Mouse (Mus musculus): ENCODE data around the gene Rab19. TPM values are rescaled to one million over a fixed set of nuclear protein-coding genes. Genes with fewer than 3 reads are reported as not detected.

The Rab19 gene
- polyA plus RNA-seq (2015; fragmentation: Nextera tagmentation; extraction: Ambion mirVana): 5.1 and 5.4 TPM in 2 replicates

DNA sequence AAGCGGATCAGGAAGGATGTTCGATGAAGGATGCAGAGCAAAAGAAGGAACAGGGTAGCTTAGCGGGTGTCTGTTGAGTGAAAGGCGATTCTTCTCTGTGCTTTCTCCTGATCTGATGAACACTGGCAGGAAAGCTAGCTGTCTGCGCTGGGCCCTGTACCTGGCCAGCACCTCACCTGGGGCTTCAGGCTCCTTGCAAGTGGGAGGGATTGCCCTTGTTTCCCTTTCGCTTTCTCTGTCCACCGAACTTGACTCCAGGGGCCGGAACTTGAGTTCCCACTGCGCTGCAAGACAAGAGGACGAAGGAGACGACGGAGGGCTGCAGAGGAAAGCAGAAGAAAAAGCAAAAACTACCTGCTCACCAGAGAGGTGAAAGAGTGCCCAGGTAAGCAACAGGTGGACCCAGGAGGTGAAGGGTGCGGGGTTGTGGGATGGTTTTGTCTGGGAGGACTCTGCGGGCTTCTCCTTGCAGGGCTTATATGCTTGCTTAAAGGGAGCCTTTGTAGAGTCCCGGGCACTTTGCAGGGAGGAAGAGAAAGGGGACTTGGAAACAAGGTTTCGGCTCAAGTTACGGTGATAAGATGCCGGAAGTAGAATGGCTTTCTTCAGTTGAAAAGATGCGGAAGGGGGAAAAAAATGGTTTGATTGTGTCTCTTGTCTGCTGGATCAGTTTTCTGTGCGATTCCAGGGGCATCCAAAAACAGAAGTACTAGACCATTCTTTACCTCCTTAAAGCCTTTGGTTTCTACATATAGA lies at the start of gene Rab19:
TSS of gene Rab19 (plus strand) at position 51 of the 756 bp plus-strand sequence.
- Histone ChIP-seq H3K4me2 (replicated peaks; ENCODE audit: low read depth) (peak within 1 kb of the TSS; percentile 56), H3K9ac (ENCODE audit: low read length) (peak within 1 kb of the TSS; percentile 47), H3K27me3 (ENCODE audit: control insufficient read depth, insufficient read depth, low read length) (no peaks in the 10 kb centered on the region), H3K4me3 (ENCODE audit: low read depth, low read length) (peak within 1 kb of the TSS; percentile 40), H3K36me3 (ENCODE audit: control insufficient read depth, insufficient read depth, low read length) (no peaks in the 10 kb centered on the region), H3K4me1 (replicated peaks; ENCODE audit: control insufficient read depth, insufficient read depth) (no peaks in the 10 kb centered on the region; the same call in 1 of the 2 replicates), H3K9me3 (ENCODE audit: control insufficient read depth, low read length) (no peaks in the 10 kb centered on the region), H3K27ac (replicated peaks) (peak within 1 kb of the TSS; percentile 41)
- WGBS: 8% methylated on average over 20 of the region's 20 CpGs
- ATAC-seq (ENCODE audit: low FRiP score, low TSS enrichment) (peak; percentile 55; the same call in 1 of the 2 replicates), DNase-seq (ENCODE audit: low spot score) (peak; percentile 73)
- no peak for TF ChIP-seq EP300 (optimal IDR thresholded peaks at IDR 0.05)
- no peak for TF ChIP-seq CTCF (IDR thresholded peaks at IDR 0.05; ENCODE audit: low read depth)

DNA sequence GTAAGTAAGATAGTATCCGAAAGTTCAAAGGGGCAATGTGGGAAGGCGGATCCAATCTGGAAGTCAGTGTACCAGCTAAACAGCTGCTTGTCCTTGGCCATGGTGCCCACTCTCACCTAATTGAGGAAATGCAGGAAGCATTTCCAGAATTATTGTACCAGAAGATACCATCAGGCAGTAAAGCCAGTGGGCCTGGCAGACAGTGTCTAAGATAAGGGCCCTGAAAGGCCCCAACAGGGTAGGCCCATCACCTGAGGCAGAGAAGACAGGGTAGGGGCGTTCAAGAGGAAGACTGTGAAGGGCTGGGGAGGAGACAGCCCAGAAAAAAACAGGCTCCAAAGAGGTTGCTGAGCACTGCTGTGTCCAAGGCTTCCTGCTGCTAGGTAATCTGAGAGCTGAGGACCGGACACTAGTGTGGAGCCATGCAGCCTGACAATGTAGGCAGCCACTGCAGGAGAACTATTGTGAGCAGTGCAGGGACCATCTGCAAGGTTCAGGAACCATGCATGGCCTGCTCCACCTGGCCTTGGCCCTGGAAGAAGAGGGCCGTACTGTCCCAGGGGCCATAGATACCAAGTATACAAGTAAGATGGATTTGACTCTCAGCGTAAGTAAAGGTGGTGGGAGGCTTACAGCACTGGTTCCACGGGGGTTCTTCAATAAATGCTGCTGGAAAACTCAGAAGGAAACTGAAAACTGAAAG lies 48.8 kb upstream of the Rab19 start:
- no peak for TF ChIP-seq CTCF (IDR thresholded peaks at IDR 0.05; ENCODE audit: low read depth)
- no peak for TF ChIP-seq EP300 (optimal IDR thresholded peaks at IDR 0.05)
- Histone ChIP-seq H3K27me3 (ENCODE audit: control insufficient read depth, insufficient read depth, low read length) (no peaks in the 10 kb centered on the region), H3K27ac (replicated peaks) (no peak overlapping the region), H3K4me2 (replicated peaks; ENCODE audit: low read depth) (no peak overlapping the region), H3K4me1 (replicated peaks; ENCODE audit: control insufficient read depth, insufficient read depth) (no peaks in the 10 kb centered on the region), H3K9ac (ENCODE audit: low read length) (no peak overlapping the region), H3K4me3 (ENCODE audit: low read depth, low read length) (no peak overlapping the region), H3K9me3 (ENCODE audit: control insufficient read depth, low read length) (no peaks in the 10 kb centered on the region), H3K36me3 (ENCODE audit: control insufficient read depth, insufficient read depth, low read length) (peaks cover 3% of the 10 kb centered on the region; the same call in 1 of the 2 replicates)
- no peak for DNase-seq (ENCODE audit: low spot score)
- WGBS: 90% methylated on average over 7 of the region's 7 CpGs
- no peak for ATAC-seq (ENCODE audit: low FRiP score, low TSS enrichment)

GRCm38 (mm10) chr6:39334224-39334623 lies 46.8 kb upstream of the Rab19 start:
- peaks cover 9% of the 10 kb centered on the region for H3K36me3 ChIP-seq (ENCODE audit: control insufficient read depth, insufficient read depth, low read length)
- no peak overlapping the region for H3K27ac ChIP-seq (replicated peaks)
- no peak overlapping the region for H3K9ac ChIP-seq (ENCODE audit: low read length)
- DNase-seq (ENCODE audit: low spot score) (no peak), ATAC-seq (ENCODE audit: low FRiP score, low TSS enrichment) (no peak)
- no peaks in the 10 kb centered on the region for H3K4me1 ChIP-seq (replicated peaks; ENCODE audit: control insufficient read depth, insufficient read depth)
- TF ChIP-seq EP300 (optimal IDR thresholded peaks at IDR 0.05) (no peak), CTCF (IDR thresholded peaks at IDR 0.05; ENCODE audit: low read depth) (no peak)
- H3K4me3 ChIP-seq (ENCODE audit: low read depth, low read length): no peak overlapping the region
- WGBS: 81% methylated on average over 7 of the region's 7 CpGs
- no peaks in the 10 kb centered on the region for H3K9me3 ChIP-seq (ENCODE audit: control insufficient read depth, low read length)
- H3K4me2 ChIP-seq (replicated peaks; ENCODE audit: low read depth): no peak overlapping the region
- H3K27me3 ChIP-seq (ENCODE audit: control insufficient read depth, insufficient read depth, low read length): no peaks in the 10 kb centered on the region

DNA sequence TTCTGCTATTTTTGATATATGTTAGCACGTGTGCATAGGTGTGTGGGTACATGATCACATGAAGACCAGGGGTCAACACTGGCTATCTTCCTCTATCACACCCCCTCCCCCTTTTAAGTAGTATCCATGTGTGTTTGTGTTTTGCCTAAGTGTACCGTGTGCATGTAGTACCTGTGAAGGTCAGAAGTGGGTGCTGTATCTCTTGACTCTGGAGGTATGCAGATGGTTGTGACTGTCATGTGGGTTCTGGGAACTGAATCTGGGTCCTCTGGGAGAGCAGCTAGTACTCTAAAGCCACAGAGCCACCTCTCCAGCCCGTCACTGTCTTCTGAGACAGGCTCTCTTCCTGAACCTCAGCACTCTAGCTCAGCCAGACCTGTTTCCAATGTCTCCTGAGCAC lies 46.1 kb upstream of the Rab19 start:
- Histone ChIP-seq H3K4me3 (ENCODE audit: low read depth, low read length) (no peak overlapping the region), H3K4me2 (replicated peaks; ENCODE audit: low read depth) (no peak overlapping the region), H3K27me3 (ENCODE audit: control insufficient read depth, insufficient read depth, low read length) (no peaks in the 10 kb centered on the region), H3K4me1 (replicated peaks; ENCODE audit: control insufficient read depth, insufficient read depth) (no peaks in the 10 kb centered on the region), H3K36me3 (ENCODE audit: control insufficient read depth, insufficient read depth, low read length) (peaks cover 9% of the 10 kb centered on the region), H3K27ac (replicated peaks) (no peak overlapping the region), H3K9ac (ENCODE audit: low read length) (no peak overlapping the region), H3K9me3 (ENCODE audit: control insufficient read depth, low read length) (no peaks in the 10 kb centered on the region)
- ATAC-seq (ENCODE audit: low FRiP score, low TSS enrichment) (no peak), DNase-seq (ENCODE audit: low spot score) (no peak)
- WGBS: 90% methylated on average over 3 of the region's 3 CpGs
- TF ChIP-seq CTCF (IDR thresholded peaks at IDR 0.05; ENCODE audit: low read depth) (peak; percentile 32; the same call in 1 of the 2 replicates), EP300 (optimal IDR thresholded peaks at IDR 0.05) (no peak)

DNA sequence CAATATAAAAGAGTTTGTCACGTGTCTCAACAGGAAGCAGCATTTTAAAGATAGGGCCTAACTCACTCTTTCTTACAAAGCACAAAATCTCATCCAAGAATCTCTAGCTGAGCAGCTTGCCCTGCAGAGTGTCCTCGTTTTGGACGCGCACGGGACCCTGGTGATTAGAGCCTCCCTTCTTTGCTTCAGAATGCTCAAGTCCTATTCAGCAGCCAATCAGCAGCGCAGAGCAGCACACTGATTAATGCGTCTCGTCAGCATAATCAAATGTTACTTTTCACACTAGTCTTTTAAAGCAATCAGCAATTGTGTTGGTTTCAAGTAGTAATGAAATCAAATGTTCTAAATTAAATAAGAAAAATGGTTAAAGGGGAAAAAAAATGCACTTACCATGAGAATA lies 42.6 kb upstream of the Rab19 start:
- Histone ChIP-seq H3K36me3 (ENCODE audit: control insufficient read depth, insufficient read depth, low read length) (peaks cover 9% of the 10 kb centered on the region), H3K27me3 (ENCODE audit: control insufficient read depth, insufficient read depth, low read length) (no peaks in the 10 kb centered on the region), H3K4me2 (replicated peaks; ENCODE audit: low read depth) (no peak overlapping the region), H3K4me1 (replicated peaks; ENCODE audit: control insufficient read depth, insufficient read depth) (no peaks in the 10 kb centered on the region), H3K9me3 (ENCODE audit: control insufficient read depth, low read length) (no peaks in the 10 kb centered on the region), H3K27ac (replicated peaks) (no peak overlapping the region), H3K4me3 (ENCODE audit: low read depth, low read length) (no peak overlapping the region), H3K9ac (ENCODE audit: low read length) (no peak overlapping the region)
- ATAC-seq (ENCODE audit: low FRiP score, low TSS enrichment): no peak
- 88% methylated on average over 8 of the region's 8 CpGs for WGBS
- TF ChIP-seq EP300 (optimal IDR thresholded peaks at IDR 0.05) (no peak), CTCF (IDR thresholded peaks at IDR 0.05; ENCODE audit: low read depth) (no peak)
- no peak for DNase-seq (ENCODE audit: low spot score)

DNA sequence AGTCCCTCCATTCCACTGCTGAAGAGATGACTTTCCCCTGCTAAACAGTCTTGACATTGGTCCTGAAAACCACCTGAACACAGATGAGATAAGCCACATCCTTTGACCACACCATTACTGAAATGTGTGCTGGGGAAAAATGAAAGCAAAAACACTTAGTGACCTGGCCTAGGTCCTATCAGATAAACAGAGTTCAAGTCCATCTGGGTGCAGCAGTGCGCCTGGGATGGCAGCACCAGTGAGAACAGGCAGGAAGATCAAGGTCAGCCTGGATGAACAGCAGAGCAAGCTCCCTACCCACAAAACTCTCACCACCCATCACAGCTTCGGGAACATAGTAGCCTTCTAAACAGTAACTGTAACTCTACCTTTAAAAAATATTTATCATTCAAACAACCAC lies 39.2 kb upstream of the Rab19 start:
- Histone ChIP-seq H3K27me3 (ENCODE audit: control insufficient read depth, insufficient read depth, low read length) (no peaks in the 10 kb centered on the region), H3K36me3 (ENCODE audit: control insufficient read depth, insufficient read depth, low read length) (peaks cover 6% of the 10 kb centered on the region; the same call in 1 of the 2 replicates), H3K4me3 (ENCODE audit: low read depth, low read length) (no peak overlapping the region), H3K4me1 (replicated peaks; ENCODE audit: control insufficient read depth, insufficient read depth) (no peaks in the 10 kb centered on the region), H3K27ac (replicated peaks) (no peak overlapping the region), H3K4me2 (replicated peaks; ENCODE audit: low read depth) (no peak overlapping the region), H3K9ac (ENCODE audit: low read length) (no peak overlapping the region), H3K9me3 (ENCODE audit: control insufficient read depth, low read length) (no peaks in the 10 kb centered on the region)
- 59% methylated on average over 2 of the region's 2 CpGs for WGBS
- DNase-seq (ENCODE audit: low spot score): no peak
- TF ChIP-seq CTCF (IDR thresholded peaks at IDR 0.05; ENCODE audit: low read depth) (no peak), EP300 (optimal IDR thresholded peaks at IDR 0.05) (no peak)
- 0 out of 2 replicates have a peak, but pooled peaks have one; percentile 40 for ATAC-seq (ENCODE audit: low FRiP score, low TSS enrichment)

Data from stomach, postnatal 0 days (tissue).